Mouse (Mus musculus): Measurements from ENCODE around the gene Tbx4. TPM values are rescaled to one million over a fixed set of nuclear protein-coding genes. Genes with fewer than 3 reads are reported as not detected.
A peak's percentile ranks its signal among the peaks of the same experiment; 100 is the strongest.

Gene Tbx4
- polyA plus RNA-seq, 1 experiment from 2014 or later, result 3.1 TPM

- Histone ChIP-seq H3K27me3 (no peaks in the 10 kb centered on the region), H3K9me3 (no peaks in the 10 kb centered on the region)
- WGBS, result 38% methylated on average over 7 of the region's 7 CpGs
Measured at GRCm38 (mm10) chr11:85864363-85864762, 21.9 kb upstream of the Tbx4 start.

DNA sequence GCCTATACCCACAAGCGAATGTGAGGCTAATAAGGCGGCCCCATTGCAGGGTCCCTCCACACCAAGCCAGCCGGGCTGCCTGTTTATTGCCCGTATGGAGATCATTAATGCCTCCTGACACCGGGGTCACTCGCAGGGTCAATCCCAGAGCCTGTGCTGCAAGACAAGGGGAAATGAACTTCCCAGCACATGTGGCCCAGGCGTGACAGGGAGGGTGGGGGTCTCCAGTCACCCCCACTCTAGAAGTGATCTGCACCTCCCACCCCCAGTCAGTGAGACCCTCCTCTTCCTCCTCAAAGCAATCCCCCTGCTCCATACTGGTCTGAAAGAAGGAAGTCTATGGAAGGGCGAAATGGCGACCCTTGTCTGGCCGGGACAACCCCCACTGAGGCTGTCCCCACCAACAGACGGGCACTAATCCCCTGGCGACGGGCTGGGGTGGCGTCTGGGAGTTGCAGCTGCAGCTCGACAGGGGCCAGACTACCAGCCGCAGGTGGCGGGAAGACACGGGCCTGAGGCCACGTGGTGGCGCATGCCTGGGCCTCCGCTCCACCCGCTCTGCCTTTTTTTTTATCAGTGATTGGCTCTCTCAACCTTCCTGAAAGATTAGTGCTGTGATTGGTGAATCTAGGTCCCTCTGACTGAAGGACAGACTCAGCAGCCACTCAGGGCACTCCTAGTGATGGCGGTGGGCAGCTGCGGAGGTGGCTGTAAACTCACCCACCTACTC is 10.0 kb upstream of the Tbx4 start:
- Histone ChIP-seq H3K4me1 (no peaks in the 10 kb centered on the region), H3K27ac (no peak overlapping the region), H3K9ac (no peak overlapping the region), H3K27me3 (peaks cover 13% of the 10 kb centered on the region), H3K4me3 (no peak overlapping the region), H3K36me3 (no peaks in the 10 kb centered on the region), H3K9me3 (no peaks in the 10 kb centered on the region), H3K4me2 (peak overlapping the region; percentile 26; the same call in 1 of the 2 replicates)
- ATAC-seq (ENCODE audit: insufficient number of reproducible peaks, insufficient read depth, low FRiP score, low TSS enrichment, low read depth), result no peak
- 42% methylated on average over 24 of the region's 24 CpGs for WGBS

More at GRCm38 (mm10) chr11:85864363-85864762, 21.9 kb upstream of the Tbx4 start:
- H3K4me3 ChIP-seq, result no peak overlapping the region
- H3K4me2 ChIP-seq, result no peak overlapping the region
- H3K9ac ChIP-seq, result no peak overlapping the region
- H3K27ac ChIP-seq, result no peak overlapping the region
- no peak for ATAC-seq (ENCODE audit: insufficient number of reproducible peaks, insufficient read depth, low FRiP score, low TSS enrichment, low read depth)
- H3K4me1 ChIP-seq, result no peaks in the 10 kb centered on the region
- H3K36me3 ChIP-seq, result no peaks in the 10 kb centered on the region

DNA sequence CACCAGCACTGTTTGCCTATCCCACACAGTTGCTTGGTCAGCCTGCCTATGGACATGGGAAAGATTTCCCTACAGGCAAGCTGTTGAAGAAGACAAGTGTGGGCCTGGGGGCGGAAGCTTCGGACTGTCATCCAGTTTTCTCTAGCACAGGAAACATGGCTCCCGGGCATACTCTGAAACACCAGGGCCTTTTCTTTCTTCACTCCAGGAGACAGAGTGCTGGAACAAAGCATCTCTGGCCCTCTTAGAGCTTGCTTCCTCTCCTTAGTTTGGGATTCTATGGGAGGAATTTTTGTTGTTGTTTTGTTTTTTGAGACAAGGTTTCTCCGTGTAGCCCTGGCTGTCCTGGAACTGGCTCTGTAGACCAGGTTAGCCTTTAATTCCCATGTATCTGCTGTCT is 1.7 kb upstream of the Tbx4 start:
- peaks cover 72% of the 10 kb centered on the region for H3K27me3 ChIP-seq
- no peak for ATAC-seq (ENCODE audit: insufficient number of reproducible peaks, insufficient read depth, low FRiP score, low TSS enrichment, low read depth)
- H3K27ac ChIP-seq, result no peak overlapping the region
- WGBS, result 35% methylated on average over 4 of the region's 4 CpGs
- H3K4me2 ChIP-seq, result no peak overlapping the region
- peaks cover 14% of the 10 kb centered on the region for H3K4me1 ChIP-seq
- no peak overlapping the region for H3K9ac ChIP-seq
- H3K4me3 ChIP-seq, result no peak overlapping the region
- no peaks in the 10 kb centered on the region for H3K36me3 ChIP-seq
- H3K9me3 ChIP-seq, result no peaks in the 10 kb centered on the region

- Histone ChIP-seq H3K4me3 (peak overlapping the region; percentile 15), H3K4me1 (peaks cover 29% of the 10 kb centered on the region), H3K4me2 (peak overlapping the region; percentile 33), H3K9ac (no peak overlapping the region), H3K36me3 (no peaks in the 10 kb centered on the region), H3K27ac (no peak overlapping the region), H3K27me3 (peaks cover 79% of the 10 kb centered on the region), H3K9me3 (no peaks in the 10 kb centered on the region)
- WGBS, result 3% methylated on average over 22 of the region's 22 CpGs
- ATAC-seq (ENCODE audit: insufficient number of reproducible peaks, insufficient read depth, low FRiP score, low TSS enrichment, low read depth), result no peak
Measured at GRCm38 (mm10) chr11:85886429-85886785, 185 bp downstream of the Tbx4 start.

GRCm38 (mm10) chr11:85887273-85887672 is 1.1 kb downstream of the Tbx4 start:
- H3K27ac ChIP-seq, result no peak overlapping the region
- no peak for ATAC-seq (ENCODE audit: insufficient number of reproducible peaks, insufficient read depth, low FRiP score, low TSS enrichment, low read depth)
- no peaks in the 10 kb centered on the region for H3K36me3 ChIP-seq
- H3K9me3 ChIP-seq, result no peaks in the 10 kb centered on the region
- peaks cover 84% of the 10 kb centered on the region for H3K27me3 ChIP-seq
- no peak overlapping the region for H3K4me3 ChIP-seq
- WGBS, result 25% methylated on average over 6 of the region's 6 CpGs
- peaks cover 29% of the 10 kb centered on the region for H3K4me1 ChIP-seq
- H3K9ac ChIP-seq, result no peak overlapping the region
- H3K4me2 ChIP-seq, result no peak overlapping the region

GRCm38 (mm10) chr11:85887801-85888450 is 1.7 kb downstream of the Tbx4 start:
- Histone ChIP-seq H3K4me2 (peak overlapping the region; percentile 38), H3K27ac (no peak overlapping the region), H3K9me3 (no peaks in the 10 kb centered on the region), H3K4me1 (peaks cover 29% of the 10 kb centered on the region), H3K36me3 (no peaks in the 10 kb centered on the region), H3K27me3 (peaks cover 88% of the 10 kb centered on the region), H3K9ac (0 out of 2 replicates have a peak overlapping the region, but pooled peaks have one; percentile 32), H3K4me3 (peak overlapping the region; percentile 15)
- no peak for ATAC-seq (ENCODE audit: insufficient number of reproducible peaks, insufficient read depth, low FRiP score, low TSS enrichment, low read depth)
- 3% methylated on average over 17 of the region's 17 CpGs for WGBS

DNA sequence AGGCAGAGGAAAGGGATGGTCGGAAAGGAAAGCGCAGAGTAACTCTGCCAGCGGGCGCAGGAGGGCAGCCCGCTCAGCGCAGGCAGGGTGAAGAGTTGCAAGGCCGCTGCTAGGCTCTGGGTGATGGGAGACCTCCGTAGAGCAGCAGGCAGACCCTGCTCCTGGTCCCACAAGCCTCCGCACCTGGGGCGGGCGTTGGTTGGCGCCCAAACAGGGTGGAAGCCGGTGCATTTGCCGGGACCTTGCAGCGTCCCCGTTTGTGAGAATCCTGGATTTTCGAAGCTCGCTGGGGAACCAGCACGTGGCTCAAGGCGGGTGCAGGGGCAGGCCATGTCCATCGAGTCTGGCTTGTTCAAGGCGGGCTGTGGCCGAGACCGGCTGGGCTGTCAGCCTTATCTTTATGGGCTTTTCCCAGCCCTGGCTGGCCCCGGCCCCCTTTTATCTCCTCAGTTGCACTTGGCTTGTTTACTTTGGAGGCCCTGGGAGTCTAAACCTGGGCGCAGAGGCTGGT is 2.3 kb downstream of the Tbx4 start:
- ATAC-seq (ENCODE audit: insufficient number of reproducible peaks, insufficient read depth, low FRiP score, low TSS enrichment, low read depth), result no peak
- Histone ChIP-seq H3K4me2 (peak overlapping the region; percentile 38), H3K36me3 (no peaks in the 10 kb centered on the region), H3K4me1 (peaks cover 29% of the 10 kb centered on the region), H3K27me3 (peaks cover 91% of the 10 kb centered on the region), H3K4me3 (peak overlapping the region; percentile 15), H3K27ac (no peak overlapping the region), H3K9me3 (no peaks in the 10 kb centered on the region), H3K9ac (0 out of 2 replicates have a peak overlapping the region, but pooled peaks have one; percentile 32)
- 8% methylated on average over 26 of the region's 26 CpGs for WGBS

GRCm38 (mm10) chr11:85889056-85889729 is 3.0 kb downstream of the Tbx4 start:
- Histone ChIP-seq H3K9me3 (no peaks in the 10 kb centered on the region), H3K27ac (no peak overlapping the region), H3K27me3 (peaks cover 93% of the 10 kb centered on the region), H3K9ac (no peak overlapping the region), H3K4me1 (peaks cover 29% of the 10 kb centered on the region), H3K4me2 (no peak overlapping the region), H3K4me3 (no peak overlapping the region), H3K36me3 (no peaks in the 10 kb centered on the region)
- no peak for ATAC-seq (ENCODE audit: insufficient number of reproducible peaks, insufficient read depth, low FRiP score, low TSS enrichment, low read depth)
- 41% methylated on average over 8 of the region's 8 CpGs for WGBS

DNA sequence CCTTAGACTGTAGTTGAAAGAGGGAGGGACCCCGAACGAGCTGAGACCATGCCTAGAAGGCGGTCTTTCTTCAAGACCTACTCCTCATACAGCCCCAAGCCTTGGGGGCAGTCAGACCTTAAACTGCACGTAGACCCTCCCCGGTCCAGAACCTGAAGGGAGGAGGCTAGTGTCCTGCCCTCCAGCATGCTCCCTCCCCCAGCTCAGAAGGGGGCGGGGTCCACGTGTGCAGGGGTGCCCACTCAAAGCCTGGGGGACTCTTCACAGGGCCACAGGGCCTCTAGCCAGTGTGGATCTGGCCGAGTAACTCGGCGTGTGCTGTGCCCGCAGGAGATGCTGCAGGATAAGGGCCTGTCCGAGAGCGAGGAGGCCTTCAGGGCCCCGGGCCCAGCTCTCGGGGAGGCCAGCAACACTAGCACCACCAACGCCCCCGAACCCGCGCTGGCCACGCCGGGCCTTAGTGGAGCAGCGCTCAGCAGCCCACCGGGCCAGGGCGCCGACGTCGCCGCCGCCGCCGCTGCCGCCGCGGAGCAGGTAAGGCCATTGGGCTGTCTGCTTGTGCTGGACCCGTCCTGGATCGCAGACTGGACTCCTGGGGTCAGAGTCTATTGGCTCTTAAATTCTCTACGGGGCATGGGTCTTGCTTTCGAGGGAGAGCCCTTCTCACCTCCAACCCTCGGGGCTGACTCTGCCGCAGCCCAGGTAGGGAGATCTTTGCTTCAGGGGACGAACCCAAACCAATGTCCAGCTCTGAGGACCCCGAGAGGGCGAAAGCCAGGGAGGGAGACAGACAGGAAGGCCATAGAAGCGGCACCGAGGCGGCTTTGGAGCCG is 3.7 kb downstream of the Tbx4 start:
- H3K4me3 ChIP-seq, result peak overlapping the region; percentile 19
- H3K36me3 ChIP-seq, result no peaks in the 10 kb centered on the region
- no peak for ATAC-seq (ENCODE audit: insufficient number of reproducible peaks, insufficient read depth, low FRiP score, low TSS enrichment, low read depth)
- no peak overlapping the region for H3K9ac ChIP-seq
- no peak overlapping the region for H3K27ac ChIP-seq
- 5% methylated on average over 47 of the region's 47 CpGs for WGBS
- peaks cover 93% of the 10 kb centered on the region for H3K27me3 ChIP-seq
- H3K9me3 ChIP-seq, result no peaks in the 10 kb centered on the region
- peaks cover 33% of the 10 kb centered on the region for H3K4me1 ChIP-seq
- H3K4me2 ChIP-seq, result peak overlapping the region; percentile 14; the same call in 1 of the 2 replicates

DNA sequence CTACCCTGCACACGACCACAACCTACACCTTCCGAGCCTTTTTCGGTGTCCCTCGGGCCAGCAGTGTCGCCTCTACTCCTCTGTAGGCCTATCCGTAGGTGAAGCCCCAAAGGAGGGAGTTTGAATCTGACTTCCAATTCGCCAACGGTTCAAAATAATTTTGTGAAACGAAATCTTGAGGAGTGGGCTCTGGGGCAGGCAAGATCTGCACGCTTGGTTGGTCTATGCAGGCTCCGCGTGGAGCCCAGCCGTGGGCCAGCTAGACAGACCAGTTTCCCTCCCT is 4.3 kb downstream of the Tbx4 start:
- Histone ChIP-seq H3K4me2 (no peak overlapping the region; the same call in 1 of the 2 replicates), H3K9me3 (no peaks in the 10 kb centered on the region), H3K27ac (no peak overlapping the region), H3K4me1 (peaks cover 39% of the 10 kb centered on the region), H3K36me3 (no peaks in the 10 kb centered on the region), H3K4me3 (no peak overlapping the region), H3K27me3 (peaks cover 93% of the 10 kb centered on the region), H3K9ac (no peak overlapping the region)
- 3% methylated on average over 13 of the region's 13 CpGs for WGBS
- no peak for ATAC-seq (ENCODE audit: insufficient number of reproducible peaks, insufficient read depth, low FRiP score, low TSS enrichment, low read depth)

DNA sequence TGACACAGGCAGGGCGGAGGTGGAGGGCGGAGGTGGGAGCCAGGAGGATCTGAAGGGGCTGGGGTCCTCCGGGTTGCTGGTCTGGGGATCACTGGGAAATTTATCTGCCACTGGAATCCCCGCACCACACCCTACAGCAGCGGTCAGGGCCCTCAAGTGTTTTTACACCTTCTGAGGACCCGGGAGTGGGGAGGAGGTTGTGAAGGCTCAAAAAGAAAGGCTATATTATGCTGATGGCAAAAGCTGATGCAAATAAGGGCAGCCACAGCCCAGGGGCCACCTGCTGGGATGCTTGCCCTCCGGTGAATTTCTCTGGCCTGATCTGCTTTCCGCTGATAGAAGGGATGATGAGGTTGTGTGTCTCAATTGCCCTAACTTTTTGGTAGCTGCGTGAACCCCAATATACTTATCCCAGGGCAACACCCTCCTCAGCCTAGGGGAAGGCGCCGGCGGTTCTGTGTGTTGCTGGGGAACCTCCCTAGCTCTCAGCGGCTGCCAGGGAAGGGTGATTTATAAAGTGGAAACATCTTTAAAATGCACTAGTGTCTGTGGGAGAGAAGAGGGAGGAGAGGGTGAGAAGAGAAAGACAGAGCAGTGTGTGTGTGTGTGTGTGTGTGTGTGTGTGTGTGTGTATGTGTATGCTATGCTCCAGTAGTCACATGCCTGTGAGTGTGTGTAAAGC is 4.9 kb downstream of the Tbx4 start:
- Histone ChIP-seq H3K36me3 (no peaks in the 10 kb centered on the region), H3K4me3 (no peak overlapping the region), H3K9ac (no peak overlapping the region), H3K27me3 (peaks cover 93% of the 10 kb centered on the region), H3K27ac (no peak overlapping the region), H3K4me1 (peaks cover 43% of the 10 kb centered on the region), H3K4me2 (no peak overlapping the region), H3K9me3 (no peaks in the 10 kb centered on the region)
- WGBS, result 4% methylated on average over 13 of the region's 13 CpGs
- no peak for ATAC-seq (ENCODE audit: insufficient number of reproducible peaks, insufficient read depth, low FRiP score, low TSS enrichment, low read depth)

Data from embryonic facial prominence, embryonic 13.5 days (tissue).